Mouse (Mus musculus): ENCODE measurements around the gene Tut1.

Tut1 gene

DNA sequence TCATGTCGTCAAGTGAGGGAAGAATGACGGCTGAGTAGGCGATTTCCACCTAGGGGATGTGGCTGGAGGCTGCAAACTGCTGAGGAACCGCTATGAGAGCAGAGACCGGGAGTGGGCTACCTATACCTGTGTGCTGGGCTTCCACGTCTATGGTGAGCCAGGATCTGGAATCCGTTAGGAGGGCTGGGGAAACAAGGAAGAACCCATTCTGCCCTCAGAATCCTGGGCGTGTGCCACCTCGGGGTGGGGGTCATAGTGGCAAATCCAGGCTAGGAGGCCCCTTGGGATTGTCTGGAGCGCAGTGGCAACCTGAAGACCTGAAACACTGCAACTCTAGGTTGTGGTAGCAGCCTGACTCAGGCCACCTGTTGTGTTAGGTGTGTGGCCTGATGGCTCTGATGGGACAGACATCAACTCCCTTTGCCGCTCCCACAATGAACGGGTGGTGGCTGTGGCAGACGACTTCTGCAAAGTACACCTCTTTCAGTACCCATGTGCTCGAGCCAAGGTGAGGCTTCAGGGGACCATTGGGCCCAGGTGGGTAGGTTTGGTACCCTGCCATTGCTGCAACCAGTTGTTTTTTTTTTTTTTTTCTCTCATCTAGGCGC lies 13.0 kb upstream of the Tut1 start:
- in situ Hi-C loops (cut with MboI; ENCODE audit: low pct_unique_long_range_greater_than_20kb in 1 of 2, low sequenced_read_pairs in 2 of 2, unreplicated experiment in 1 of 2) = loop anchor here in 1 of 2 experiments (25.0 kb wide), 1 partner anchor 1672 kb away; the partner anchor contains the start of genes Ddb1 and Tkfc

DNA sequence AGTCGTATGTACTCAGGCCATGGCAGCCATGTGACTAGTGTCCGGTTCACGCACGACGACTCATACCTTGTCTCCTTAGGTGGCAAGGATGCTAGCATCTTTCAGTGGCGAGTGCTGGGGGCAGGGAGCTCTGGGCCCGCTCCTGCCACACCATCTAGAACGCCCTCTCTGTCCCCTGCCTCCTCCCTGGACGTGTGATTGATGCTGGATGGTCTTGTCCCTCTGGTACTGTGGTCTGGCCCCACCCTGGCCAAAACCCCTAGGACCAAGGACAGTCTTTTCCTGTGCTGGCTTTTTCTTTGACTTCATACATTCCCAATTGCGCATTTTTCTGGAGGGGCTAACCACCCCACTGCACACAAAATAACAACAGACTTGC lies 12.5 kb upstream of the Tut1 start:
- in situ Hi-C loops (cut with MboI; ENCODE audit: low pct_unique_long_range_greater_than_20kb in 1 of 2, low sequenced_read_pairs in 2 of 2, unreplicated experiment in 1 of 2) = loop anchor here in 1 of 2 experiments (25.0 kb wide), 1 partner anchor 1671 kb away; the partner anchor contains the start of genes Ddb1 and Tkfc

DNA sequence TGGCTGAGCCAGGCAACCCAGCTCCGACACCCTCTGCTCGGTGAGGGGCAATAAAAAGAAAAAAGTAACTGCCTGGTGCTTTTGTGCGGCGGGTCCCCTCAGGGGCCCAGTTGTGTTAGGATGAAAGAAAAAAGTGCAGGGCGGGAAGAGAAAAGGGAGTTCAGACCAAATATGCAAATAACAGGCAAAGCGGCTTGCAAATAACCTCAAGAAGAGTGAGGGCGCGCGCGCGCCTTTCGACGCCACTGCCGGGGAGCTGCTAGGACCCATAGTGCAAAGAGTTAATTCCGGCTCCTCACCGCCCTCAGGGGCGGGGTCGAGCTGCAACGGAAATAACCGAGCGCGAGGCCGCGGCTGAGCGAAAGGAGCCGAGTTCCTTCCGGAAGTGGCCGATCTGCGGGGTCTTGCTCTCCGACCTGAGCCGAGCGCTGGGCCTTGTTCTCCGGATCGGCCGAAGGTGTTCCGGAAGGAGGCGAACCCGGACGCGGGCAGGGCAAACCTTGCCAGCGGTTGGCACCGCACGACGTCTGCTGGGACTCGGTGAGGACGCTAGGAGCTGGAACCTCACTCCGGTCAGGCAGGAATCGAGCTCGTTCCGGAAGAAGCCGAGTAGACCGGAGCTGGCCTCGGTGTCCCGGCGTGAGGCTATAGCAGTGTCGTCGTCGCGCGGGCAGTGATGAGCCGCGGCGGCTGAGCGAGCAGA lies 12.0 kb upstream of the Tut1 start, which contains the start of gene Mta2:
Gene Mta2, plus strand, starts transcription at position 361 of the 703 bp plus-strand sequence.
- in situ Hi-C loops (cut with MboI; ENCODE audit: low pct_unique_long_range_greater_than_20kb in 1 of 2, low sequenced_read_pairs in 2 of 2, unreplicated experiment in 1 of 2) = loop anchor here in 1 of 2 experiments (25.0 kb wide), 1 partner anchor 1671 kb away; the partner anchor contains the start of genes Ddb1 and Tkfc

DNA sequence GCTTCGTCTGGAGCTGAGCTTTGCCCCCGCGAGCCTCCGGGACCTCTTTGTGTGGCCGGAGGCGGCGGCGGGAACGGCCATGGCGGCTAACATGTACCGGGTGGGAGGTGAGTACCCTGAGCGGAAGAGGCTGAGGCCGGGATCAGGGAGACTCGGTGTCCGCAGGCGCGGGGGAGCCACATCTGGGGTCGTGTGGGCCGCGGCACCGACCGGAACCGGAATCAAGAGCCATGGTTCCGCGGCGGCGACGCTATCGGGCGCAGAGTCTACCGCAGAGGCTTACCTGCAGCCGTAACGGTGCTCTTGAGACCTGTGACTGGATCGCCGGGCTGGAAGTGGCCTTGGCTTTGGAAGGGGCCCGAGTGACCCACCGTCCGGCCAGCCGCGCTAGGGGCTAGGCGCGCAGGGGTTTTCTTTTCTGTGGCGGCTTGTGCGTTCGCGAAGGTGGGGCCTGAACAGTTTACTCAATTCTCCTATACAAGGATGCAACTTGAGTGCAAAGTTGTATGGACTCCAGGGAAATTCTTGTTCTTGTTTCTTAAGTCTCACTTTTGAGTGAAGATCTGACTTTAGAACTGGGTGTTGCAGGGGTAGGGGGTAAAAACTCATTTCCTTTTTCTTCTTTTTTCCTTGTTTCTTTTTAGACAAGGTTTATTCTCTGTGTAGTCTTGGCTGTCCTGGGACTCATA lies 11.2 kb upstream of the Tut1 start:
- in situ Hi-C loops (cut with MboI; ENCODE audit: low pct_unique_long_range_greater_than_20kb in 1 of 2, low sequenced_read_pairs in 2 of 2, unreplicated experiment in 1 of 2) = loop anchor here in 1 of 2 experiments (25.0 kb wide), 1 partner anchor 1670 kb away; the partner anchor contains the start of genes Ddb1 and Tkfc

DNA sequence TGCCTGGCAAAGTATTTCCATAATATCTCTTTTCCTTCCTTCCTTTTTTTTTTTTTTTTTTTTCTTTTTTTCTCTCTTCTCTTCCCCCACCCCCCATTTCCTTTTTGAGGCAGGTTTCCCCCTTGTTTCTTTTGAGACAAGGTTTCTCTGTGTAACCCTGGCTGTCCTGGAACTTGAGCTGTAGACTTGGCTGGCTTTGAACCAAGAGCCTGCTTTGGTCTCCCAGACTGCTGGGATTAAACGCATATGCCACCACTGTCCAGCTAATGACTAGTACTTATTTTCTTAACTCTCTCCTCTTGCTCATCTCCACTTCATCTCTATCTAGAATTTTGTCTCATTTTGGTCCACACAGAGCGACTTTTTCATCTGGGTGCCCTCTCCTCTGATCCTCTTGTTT lies 10.6 kb upstream of the Tut1 start:
- in situ Hi-C loops (cut with MboI; ENCODE audit: low pct_unique_long_range_greater_than_20kb in 1 of 2, low sequenced_read_pairs in 2 of 2, unreplicated experiment in 1 of 2) = loop anchor here in 1 of 2 experiments (25.0 kb wide), 1 partner anchor 1669 kb away; the partner anchor contains the start of genes Ddb1 and Tkfc

DNA sequence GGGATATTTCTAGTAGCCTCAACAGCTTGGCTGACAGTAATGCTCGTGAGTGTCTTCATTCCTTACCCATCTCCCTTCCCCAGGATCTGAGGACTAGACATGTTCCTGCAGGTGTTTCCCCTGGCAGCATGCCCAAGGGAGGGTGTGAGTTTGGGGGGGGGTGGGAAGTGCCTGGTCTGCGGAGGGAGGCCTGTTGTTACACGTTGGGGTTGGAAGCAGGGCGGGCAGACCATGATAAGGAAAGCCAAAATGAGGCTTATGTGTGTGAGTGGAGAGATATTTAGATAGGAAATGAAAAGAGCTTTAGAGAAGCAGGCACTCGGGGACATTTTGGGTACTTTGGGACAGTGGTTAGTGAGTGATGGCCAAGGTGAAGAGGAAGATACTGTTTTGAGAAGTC lies 9.6 kb upstream of the Tut1 start:
- in situ Hi-C loops (cut with MboI; ENCODE audit: low pct_unique_long_range_greater_than_20kb in 1 of 2, low sequenced_read_pairs in 2 of 2, unreplicated experiment in 1 of 2) = loop anchor here in 1 of 2 experiments (25.0 kb wide), 1 partner anchor 1668 kb away; the partner anchor contains the start of genes Ddb1 and Tkfc

DNA sequence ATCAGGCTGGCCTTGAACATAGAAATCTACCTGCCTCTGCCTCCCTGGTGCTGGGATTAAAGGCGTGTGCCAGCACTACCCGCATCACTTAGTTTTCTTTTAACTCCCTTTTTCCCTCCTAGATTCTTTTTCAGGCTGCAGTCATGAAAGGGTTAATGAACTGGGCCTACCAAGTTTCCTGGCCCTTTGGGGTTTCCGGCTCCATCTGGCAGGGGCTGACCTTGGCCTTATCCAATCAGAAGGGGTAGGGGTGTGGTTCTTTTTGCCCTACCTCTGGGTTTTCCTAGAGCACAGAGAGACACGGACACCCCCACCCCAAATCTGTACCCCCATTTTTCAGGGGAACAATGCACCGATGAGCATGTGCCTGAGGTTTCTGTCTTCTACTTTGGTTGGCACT lies 8.9 kb upstream of the Tut1 start:
- in situ Hi-C loops (cut with MboI; ENCODE audit: low pct_unique_long_range_greater_than_20kb in 1 of 2, low sequenced_read_pairs in 2 of 2, unreplicated experiment in 1 of 2) = loop anchor here in 1 of 2 experiments (25.0 kb wide), 1 partner anchor 1668 kb away; the partner anchor contains the start of genes Ddb1 and Tkfc

DNA sequence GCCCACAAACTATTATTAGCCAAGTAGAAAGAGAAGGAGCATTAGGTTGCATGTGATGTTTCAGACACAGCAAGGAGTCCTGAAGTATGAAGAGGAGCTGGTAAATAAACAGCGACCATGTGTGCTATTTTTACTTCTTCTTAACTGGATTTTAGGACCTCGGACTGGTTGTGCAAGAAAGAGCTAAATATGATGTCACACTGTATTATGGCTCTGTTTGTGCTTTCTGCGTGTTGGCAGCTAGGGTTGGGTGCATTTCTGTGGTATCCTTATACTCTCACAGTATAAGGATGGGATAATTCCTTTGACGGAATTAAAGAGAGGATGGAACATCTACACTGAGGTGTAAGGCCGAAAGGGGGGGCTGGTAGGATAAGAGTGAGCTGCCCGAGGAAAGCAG lies 8.4 kb upstream of the Tut1 start:
- in situ Hi-C loops (cut with MboI; ENCODE audit: low pct_unique_long_range_greater_than_20kb in 1 of 2, low sequenced_read_pairs in 2 of 2, unreplicated experiment in 1 of 2) = loop anchor here in 1 of 2 experiments (25.0 kb wide), 1 partner anchor 1667 kb away; the partner anchor contains the start of genes Ddb1 and Tkfc

DNA sequence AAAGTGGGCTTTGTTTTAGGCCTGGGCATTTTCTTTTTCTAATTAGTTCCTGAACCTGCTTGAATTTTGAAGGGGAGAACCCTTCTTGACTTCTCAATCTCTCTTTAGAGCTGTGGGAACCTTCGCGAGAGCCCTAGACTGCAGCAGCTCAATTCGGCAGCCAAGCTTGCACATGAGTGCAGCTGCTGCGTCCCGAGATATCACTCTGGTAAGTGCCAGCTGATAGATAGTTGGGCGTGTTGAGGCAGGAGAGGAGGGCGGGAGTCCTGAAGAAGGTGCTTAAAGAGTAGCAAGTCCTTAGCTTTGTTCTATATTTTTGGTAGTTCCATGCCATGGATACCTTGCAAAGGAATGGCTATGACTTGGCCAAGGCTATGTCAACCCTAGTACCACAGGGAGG lies 6.7 kb upstream of the Tut1 start:
- in situ Hi-C loops (cut with MboI; ENCODE audit: low pct_unique_long_range_greater_than_20kb in 1 of 2, low sequenced_read_pairs in 2 of 2, unreplicated experiment in 1 of 2) = loop anchor here in 1 of 2 experiments (25.0 kb wide), 1 partner anchor 1665 kb away; the partner anchor contains the start of genes Ddb1 and Tkfc

DNA sequence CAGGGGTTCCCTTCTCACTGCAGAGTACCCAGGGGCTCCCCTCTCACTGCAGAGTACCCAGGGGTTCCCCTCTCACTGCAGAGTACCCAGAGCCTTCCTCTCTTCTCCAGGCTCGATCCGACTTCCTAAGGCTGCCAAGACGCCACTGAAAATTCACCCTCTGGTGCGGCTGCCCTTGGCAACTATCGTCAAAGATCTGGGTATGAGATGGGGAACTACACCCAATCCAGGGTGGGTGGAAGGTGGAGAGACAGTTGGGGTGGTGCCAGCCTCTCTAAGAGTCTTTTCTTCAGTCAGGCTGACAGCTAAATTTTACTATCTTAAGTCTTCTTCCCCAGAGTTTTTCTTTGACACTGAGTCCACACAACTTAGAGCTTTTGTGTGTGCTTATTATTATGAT lies 3.5 kb upstream of the Tut1 start:
- in situ Hi-C loops (cut with MboI; ENCODE audit: low pct_unique_long_range_greater_than_20kb in 1 of 2, low sequenced_read_pairs in 2 of 2, unreplicated experiment in 1 of 2) = loop anchor here in 1 of 2 experiments (5.0 kb wide), 1 partner anchor 43 kb away; no protein-coding TSS in a partner anchor

DNA sequence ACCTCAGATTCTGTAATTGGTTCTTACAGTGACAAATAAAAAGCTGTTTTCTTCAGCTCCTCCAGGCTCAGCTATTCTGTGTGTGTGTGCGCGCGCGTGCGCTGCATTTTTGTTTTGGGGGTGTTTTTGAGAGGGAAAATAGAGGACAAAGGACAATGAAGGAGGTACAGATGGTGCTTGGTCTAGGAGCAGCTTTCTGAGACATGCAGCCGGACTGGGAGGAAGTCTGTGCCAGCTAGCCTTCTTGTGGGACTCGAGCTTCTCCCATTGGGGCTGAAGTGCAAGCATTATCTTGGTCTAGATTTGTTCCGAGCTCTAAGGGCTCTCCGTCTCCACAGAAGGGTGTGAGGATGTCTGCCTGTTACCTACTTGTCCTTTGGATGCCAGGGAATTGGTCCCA lies 1.4 kb upstream of the Tut1 start:
- in situ Hi-C loops (cut with MboI; ENCODE audit: low pct_unique_long_range_greater_than_20kb in 1 of 2, low sequenced_read_pairs in 2 of 2, unreplicated experiment in 1 of 2) = loop anchor here in 1 of 2 experiments (5.0 kb wide), 1 partner anchor 45 kb away; no protein-coding TSS in a partner anchor

DNA sequence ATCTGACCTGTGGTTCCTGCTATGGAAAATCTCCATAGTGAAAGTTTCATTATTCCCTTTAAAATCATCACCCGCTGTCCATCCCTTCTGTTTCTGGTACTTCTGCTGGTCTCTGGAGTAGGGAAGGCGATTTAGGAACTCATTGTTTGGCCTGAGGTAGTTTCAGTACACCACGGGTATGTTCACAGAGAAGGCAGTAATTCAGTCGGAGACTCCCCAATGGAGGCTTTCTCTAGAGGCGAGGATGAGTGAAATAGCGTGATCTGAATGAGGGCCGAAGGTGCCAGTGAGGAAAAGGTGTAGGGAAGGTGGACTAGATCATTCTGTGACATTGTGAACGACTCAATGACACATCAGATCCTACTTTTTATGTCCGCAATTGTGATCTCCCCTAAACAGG lies 524 bp downstream of the Tut1 start:
- in situ Hi-C loops (cut with MboI; ENCODE audit: low pct_unique_long_range_greater_than_20kb in 1 of 2, low sequenced_read_pairs in 2 of 2, unreplicated experiment in 1 of 2) = loop anchor here in 1 of 2 experiments (5.0 kb wide), 1 partner anchor 47 kb away; no protein-coding TSS in a partner anchor

DNA sequence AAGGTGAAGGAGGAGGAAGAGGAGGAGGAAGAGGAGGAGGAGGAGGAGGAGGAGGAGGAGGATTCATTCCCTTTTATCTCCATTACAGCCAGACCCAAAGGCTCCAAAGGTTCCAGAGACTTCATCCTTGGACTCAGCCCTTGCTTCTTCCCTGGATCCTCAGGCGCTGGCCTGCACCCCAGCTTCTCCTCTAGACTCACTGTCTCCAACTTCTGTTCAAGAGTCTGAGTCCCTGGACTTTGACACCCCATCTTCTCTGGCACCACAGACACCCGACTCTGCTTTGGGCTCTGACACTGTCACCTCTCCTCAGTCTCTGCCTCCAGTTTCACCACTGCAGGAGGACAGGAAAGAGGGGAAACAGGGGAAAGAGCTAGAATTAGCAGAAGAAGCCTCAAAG lies 8.6 kb downstream of the Tut1 start:
- in situ Hi-C loops (cut with MboI; ENCODE audit: low pct_unique_long_range_greater_than_20kb in 1 of 2, low sequenced_read_pairs in 2 of 2, unreplicated experiment in 1 of 2) = no loop called here

DNA sequence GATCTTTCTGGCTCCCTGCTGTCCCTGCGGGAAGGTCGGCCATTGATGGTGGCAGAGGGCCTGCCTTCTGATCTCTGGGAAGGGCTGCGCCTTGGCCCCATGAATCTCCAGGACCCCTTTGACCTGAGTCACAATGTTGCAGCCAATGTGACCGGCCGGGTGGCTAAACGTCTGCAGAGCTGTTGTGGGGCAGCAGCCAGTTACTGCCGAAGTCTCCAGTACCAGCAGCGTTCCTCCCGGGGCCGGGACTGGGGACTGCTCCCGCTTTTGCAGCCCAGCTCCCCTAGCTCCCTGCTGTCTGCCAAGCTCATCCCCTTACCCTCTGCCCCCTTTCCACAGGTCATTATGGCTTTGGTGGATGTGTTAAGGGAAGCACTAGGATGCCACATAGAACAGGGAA lies 11.4 kb downstream of the Tut1 start:
- in situ Hi-C loops (cut with MboI; ENCODE audit: low pct_unique_long_range_greater_than_20kb in 1 of 2, low sequenced_read_pairs in 2 of 2, unreplicated experiment in 1 of 2) = no loop called here

DNA sequence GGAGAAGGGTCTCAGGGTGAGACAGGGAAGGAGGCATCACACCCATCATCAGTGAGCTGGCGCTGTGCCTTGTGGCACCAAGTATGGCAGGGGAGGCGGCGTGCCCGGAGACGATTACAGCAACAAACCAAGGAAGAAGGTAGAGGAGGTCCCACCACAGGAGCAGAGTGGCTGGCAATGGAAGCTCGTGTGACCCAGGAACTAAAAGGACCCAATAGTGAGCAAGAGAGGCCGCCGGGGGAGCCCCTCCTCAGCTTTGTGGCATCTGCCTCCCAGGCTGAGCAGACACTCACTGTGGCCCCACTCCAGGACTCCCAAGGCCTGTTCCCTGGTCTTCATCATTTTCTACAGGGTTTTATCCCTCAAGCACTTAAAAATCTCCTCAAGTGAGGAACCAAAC lies 12.1 kb downstream of the Tut1 start:
- in situ Hi-C loops (cut with MboI; ENCODE audit: low pct_unique_long_range_greater_than_20kb in 1 of 2, low sequenced_read_pairs in 2 of 2, unreplicated experiment in 1 of 2) = no loop called here

DNA sequence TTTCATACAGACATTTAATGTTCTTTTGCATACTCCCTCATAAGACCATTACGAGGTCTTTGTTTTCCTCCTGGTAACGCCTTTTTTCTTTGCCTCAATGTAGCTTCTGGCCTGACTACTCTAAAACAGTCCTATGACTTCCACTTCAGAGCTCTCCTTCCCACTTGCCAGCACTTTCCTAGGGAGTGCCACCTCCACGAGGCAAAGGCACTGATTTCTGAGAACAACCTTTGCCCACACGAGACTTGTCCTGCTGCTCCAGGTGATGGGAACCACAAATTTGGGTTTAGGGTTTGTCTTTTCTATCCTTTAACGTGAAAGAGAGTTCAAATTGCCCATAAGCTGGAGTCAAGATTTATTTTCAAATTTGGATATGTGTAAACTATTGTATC lies 12.5 kb downstream of the Tut1 start:
- in situ Hi-C loops (cut with MboI; ENCODE audit: low pct_unique_long_range_greater_than_20kb in 1 of 2, low sequenced_read_pairs in 2 of 2, unreplicated experiment in 1 of 2) = no loop called here

DNA sequence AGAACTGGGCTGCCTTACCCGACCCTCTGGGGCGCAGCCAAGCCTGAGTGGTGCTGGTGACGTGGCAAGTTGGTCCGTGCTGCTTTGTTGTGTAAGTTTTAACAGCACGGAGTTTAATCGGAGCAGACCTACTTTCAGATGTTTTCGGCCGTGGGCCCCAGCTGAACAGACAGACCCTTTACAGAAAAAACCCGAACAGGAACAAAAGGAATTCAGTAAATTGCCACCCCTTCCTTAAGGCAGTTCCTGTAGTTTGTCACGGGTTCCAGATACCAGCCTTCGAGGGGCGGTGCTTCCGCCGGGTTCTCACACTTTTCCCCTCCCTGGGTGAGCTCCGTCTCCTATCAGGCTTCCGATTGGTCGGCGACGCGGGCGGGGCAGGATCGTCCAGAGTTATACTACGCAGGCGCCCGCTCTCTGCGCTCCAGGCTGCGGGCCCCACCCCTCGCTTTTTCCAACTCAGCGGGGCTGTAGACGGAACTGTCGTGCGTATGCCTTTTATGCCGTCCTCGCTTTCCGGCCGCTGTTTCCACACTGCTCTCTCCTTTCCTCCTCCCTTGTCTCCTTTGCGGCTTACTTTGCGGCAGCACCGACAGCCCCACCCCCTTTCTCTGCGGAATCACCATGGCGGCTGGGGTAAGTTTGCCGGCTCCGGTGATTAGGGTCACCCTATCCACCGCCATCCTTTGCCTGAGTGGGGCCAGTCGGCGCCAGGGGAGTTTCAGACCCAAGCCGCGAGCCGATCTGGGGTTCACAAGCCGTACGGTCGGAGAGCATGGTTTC lies 13.1 kb downstream of the Tut1 start, which contains the start of gene Eef1g:
Gene Eef1g, plus strand, starts transcription at position 452 of the 783 bp plus-strand sequence.
- in situ Hi-C loops (cut with MboI; ENCODE audit: low pct_unique_long_range_greater_than_20kb in 1 of 2, low sequenced_read_pairs in 2 of 2, unreplicated experiment in 1 of 2) = no loop called here

DNA sequence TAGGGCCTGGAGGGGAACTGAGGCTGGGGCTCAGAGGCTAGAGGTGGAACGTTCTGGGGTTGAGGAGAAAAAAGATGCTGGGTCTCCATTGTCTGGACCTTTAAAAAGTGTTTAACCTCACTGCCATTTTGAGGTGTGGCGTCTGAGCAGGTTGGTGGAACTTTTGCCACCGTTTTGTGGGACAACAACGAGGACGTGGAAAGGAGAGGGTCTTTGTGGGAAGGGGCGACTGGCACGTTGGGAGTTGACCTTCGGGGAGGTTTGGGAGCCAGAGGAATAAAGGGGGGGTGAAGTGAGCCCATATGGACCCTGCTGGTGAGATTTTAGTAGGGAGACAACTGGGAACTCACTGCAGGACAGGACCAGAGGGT lies 13.7 kb downstream of the Tut1 start:
- in situ Hi-C loops (cut with MboI; ENCODE audit: low pct_unique_long_range_greater_than_20kb in 1 of 2, low sequenced_read_pairs in 2 of 2, unreplicated experiment in 1 of 2) = no loop called here

All from mouse embryonic stem cell (cell line).